Mouse (Mus musculus) liver, embryonic 14.5 days (tissue): ENCODE results near the gene Haspin. TPM values are rescaled to one million over a fixed set of nuclear protein-coding genes. Genes with fewer than 3 reads are reported as not detected.

Source experiments
- ATAC-seq: fragments of 200-750 bp; cut with Nextera tagmentation; 2 replicates; pipeline ENCODE4 v1.8.0; 2017; ENCODE audit warnings: moderate number of reproducible peaks, mild to moderate bottlenecking, moderate library complexity; ENCODE audit not compliant: insufficient read depth
- DNase-seq, 3 experiments: peaks; one replicate each; pipeline ENCODE4 v3.0.0-alpha.2; 2012 to 2013; ENCODE audit warnings: low read depth in 3 of 3, low spot score in 3 of 3
- H3K27ac ChIP-seq: fragments of 300-500 bp; sonication (generic); 2 replicates; pipeline ENCODE4 v1.5.1; 2014; ENCODE audit warnings: moderate library complexity, mild to moderate bottlenecking, control low read depth, inconsistent platforms
- H3K27me3 ChIP-seq: fragments of 300-500 bp; sonication (generic); 2 replicates; pipeline ENCODE4 v1.6.1; 2014; ENCODE audit warnings: mild to moderate bottlenecking, low read length, moderate library complexity; ENCODE audit not compliant: control insufficient read depth, insufficient read depth
- H3K36me3 ChIP-seq: fragments of 300-500 bp; sonication (generic); replicated peaks from 2 replicates; pipeline ENCODE4 v1.6.1; 2014; ENCODE audit warnings: low read depth; ENCODE audit not compliant: control insufficient read depth, insufficient read depth
- H3K4me1 ChIP-seq, 2 experiments: fragments of 200-500 bp in 1 of 2; fragments of 300-500 bp in 1 of 2; sonication (generic) in 1 of 2; replicated peaks; 2 replicates each; pipeline ENCODE4 v1.6.1; 2012 to 2014; ENCODE audit warnings: antibody characterized with exemption in 1 of 2, inconsistent platforms in 1 of 2, low read length in 1 of 2; ENCODE audit not compliant: control insufficient read depth in 2 of 2, insufficient read depth in 2 of 2
- H3K4me2 ChIP-seq: fragments of 300-500 bp; sonication (generic); 2 replicates; pipeline ENCODE4 v1.6.1; 2014; ENCODE audit warnings: low read depth, mild to moderate bottlenecking, control low read depth, moderate library complexity
- H3K4me3 ChIP-seq, 2 experiments: fragments of 200-500 bp in 1 of 2; fragments of 300-500 bp in 1 of 2; sonication (generic) in 1 of 2; 2 replicates each; pipeline ENCODE4 v1.5.1; 2012 to 2014; ENCODE audit warnings: low read depth in 2 of 2, low read length in 2 of 2, mild to moderate bottlenecking in 2 of 2, control low read depth in 1 of 2, inconsistent platforms in 1 of 2, moderate library complexity in 1 of 2; ENCODE audit not compliant: insufficient read depth in 1 of 2
- H3K9ac ChIP-seq: fragments of 300-500 bp; sonication (generic); replicated peaks from 2 replicates; pipeline ENCODE4 v1.6.1; 2014; ENCODE audit warnings: mild to moderate bottlenecking, control low read depth, moderate library complexity
- H3K9me3 ChIP-seq: fragments of 300-500 bp; sonication (generic); 2 replicates; pipeline ENCODE4 v1.6.1; 2016; ENCODE audit warnings: low read length, mixed read lengths; ENCODE audit not compliant: control insufficient read depth
- CTCF ChIP-seq: IDR thresholded peaks from 2 replicates; pipeline ENCODE4 v1.5.1; 2016; ENCODE audit warnings: antibody characterized with exemption, low read depth, control low read depth
- EP300 ChIP-seq: IDR thresholded peaks from 2 replicates; pipeline ENCODE4 v1.6.1; 2016; ENCODE audit warnings: antibody characterized with exemption, low read depth
- WGBS: fragments of 180-500 bp; shearing (Covaris S2); extraction: QIAGEN DNeasy Blood & Tissue Kit; methylation state at CpG from one replicate; pipeline ENCODE4 v1.1.7; 2014; ENCODE audit not compliant: insufficient replicate concordance; 5-methylcytosine and 5-hydroxymethylcytosine counted together
- polyA plus RNA-seq, 2 experiments: library from polyadenylated mRNA; depleted of rRNA in 1 of 2; stranded (reverse) in 1 of 2; unstranded in 1 of 2; fragments of >200 nt; fragmentation: Nextera tagmentation in 1 of 2; extraction: Ambion mirVana in 1 of 2; gene quantifications; 2 replicates each; pipeline versions ENCODE4 v1.2.1 to v1.2.3; 2012 to 2014

Gene Haspin
- polyA plus RNA-seq (2012; rRNA removed) = 4.5 and 5.7 TPM in 2 replicates
- polyA plus RNA-seq (2014; fragmentation: Nextera tagmentation; extraction: Ambion mirVana) = 10.5 and 12.6 TPM in 2 replicates

- Histone ChIP-seq H3K4me3 (peak within 1 kb of the TSS; percentile 82 to 97), H3K4me1 (peaks cover 21 to 30% of the 10 kb centered on the region in 2 experiments), H3K36me3 (peaks cover 20% of the 10 kb centered on the region), H3K9me3 (no peaks in the 10 kb centered on the region), H3K27me3 (no peaks in the 10 kb centered on the region), H3K9ac (peak within 1 kb of the TSS; percentile 90), H3K27ac (peak within 1 kb of the TSS; percentile 20; the same call in 1 of the 2 replicates), H3K4me2 (peak within 1 kb of the TSS; percentile 87)
- TF ChIP-seq EP300 = peak; percentile 77
- peak; percentile 91 for TF ChIP-seq CTCF
- ATAC-seq (peak; percentile 96), DNase-seq (peak; percentile 76 to 83 (median 78))
- WGBS = under 1% methylated on average over 84 of the region's 84 CpGs
Observed at GRCm38 (mm10) chr11:73137591-73138501, at the start of gene Haspin. Haspin (minus strand) TSS chr11:73138294.

- Histone ChIP-seq H3K27me3 (no peaks in the 10 kb centered on the region), H3K9me3 (no peaks in the 10 kb centered on the region), H3K4me1 (no peaks in the 10 kb centered on the region), H3K4me3 (no peak overlapping the region), H3K27ac (no peak overlapping the region), H3K9ac (no peak overlapping the region), H3K36me3 (no peaks in the 10 kb centered on the region), H3K4me2 (no peak overlapping the region)
- ATAC-seq (no peak), DNase-seq (no peak)
- 67% methylated on average over 6 of the region's 6 CpGs for WGBS
- no peak for TF ChIP-seq CTCF
- no peak for TF ChIP-seq EP300
Observed at GRCm38 (mm10) chr11:73187231-73187630, 49.1 kb upstream of the Haspin start.

GRCm38 (mm10) chr11:73185872-73186615, 48.0 kb upstream of the Haspin start:
- H3K27ac ChIP-seq = no peak overlapping the region
- ATAC-seq (no peak), DNase-seq (no peak)
- H3K27me3 ChIP-seq = no peaks in the 10 kb centered on the region
- TF ChIP-seq CTCF = no peak
- no peak for TF ChIP-seq EP300
- no peak overlapping the region for H3K4me2 ChIP-seq
- no peaks in the 10 kb centered on the region for H3K9me3 ChIP-seq
- no peak overlapping the region for H3K4me3 ChIP-seq
- H3K36me3 ChIP-seq = no peaks in the 10 kb centered on the region
- H3K4me1 ChIP-seq = no peaks in the 10 kb centered on the region
- 71% methylated on average over 10 of the region's 10 CpGs for WGBS
- H3K9ac ChIP-seq = no peak overlapping the region

- peak overlapping the region; percentile 74 for H3K9ac ChIP-seq
- DNase-seq (no peak), ATAC-seq (no peak)
- no peaks in the 10 kb centered on the region for H3K27me3 ChIP-seq
- H3K4me3 ChIP-seq = peak overlapping the region; percentile 89 to 95
- no peak overlapping the region for H3K27ac ChIP-seq
- TF ChIP-seq CTCF (no peak), EP300 (no peak)
- peaks cover 2% of the 10 kb centered on the region; the same call in 1 of the 2 replicates for H3K36me3 ChIP-seq
- H3K4me2 ChIP-seq = peak overlapping the region; percentile 80
- H3K4me1 ChIP-seq = peaks cover 13 to 17% of the 10 kb centered on the region in 2 experiments
- WGBS = 12% methylated on average over 2 of the region's 2 CpGs
- H3K9me3 ChIP-seq = no peaks in the 10 kb centered on the region
Observed at GRCm38 (mm10) chr11:73177895-73178294, 39.8 kb upstream of the Haspin start.

- Histone ChIP-seq H3K27me3 (no peaks in the 10 kb centered on the region), H3K4me3 (peak overlapping the region; percentile 89 to 95), H3K4me1 (peaks cover 13 to 17% of the 10 kb centered on the region in 2 experiments), H3K27ac (peak overlapping the region; percentile 40), H3K9me3 (no peaks in the 10 kb centered on the region), H3K4me2 (peak overlapping the region; percentile 80), H3K36me3 (peaks cover 2% of the 10 kb centered on the region; the same call in 1 of the 2 replicates), H3K9ac (peak overlapping the region; percentile 74)
- DNase-seq = no peak
- under 1% methylated on average over 28 of the region's 28 CpGs for WGBS
- TF ChIP-seq CTCF = no peak
- TF ChIP-seq EP300 = no peak
- peak; percentile 46 for ATAC-seq
Observed at GRCm38 (mm10) chr11:73177509-73177875, 39.4 kb upstream of the Haspin start.
